Mouse (Mus musculus) spleen, adult 2 months (tissue): ENCODE data around the gene Clec3b.

Experiments
- CTCF ChIP-seq: fragments of 200-500 bp; IDR thresholded peaks from 2 replicates; pipeline ENCODE4 v1.5.1; 2011; ENCODE audit warnings: mild to moderate bottlenecking, inconsistent platforms; ENCODE audit not compliant: insufficient read depth, insufficient read length, insufficient replicate concordance; ENCODE audit errors: extremely low read depth
- POLR2A ChIP-seq: fragments of 200-500 bp; IDR thresholded peaks from 2 replicates; pipeline ENCODE4 v1.6.1; 2011; ENCODE audit warnings: low read depth, low read length, inconsistent platforms

GRCm38 (mm10) chr9:123174356-123174755 is 23.6 kb downstream of the Clec3b start:
- no peak for TF ChIP-seq CTCF
- no peak for TF ChIP-seq POLR2A
